Mouse (Mus musculus) 3T3-L1 (cell line): ENCODE results near the gene Mtf2.
"Not testable (repeated sequence)": the region's sequence is repeated elsewhere in the genome, so short reads cannot be mapped to it uniquely, and the experiment has no call there.

Source experiments
- DNase-seq: peaks from one replicate; pipeline ENCODE4 v3.0.0-alpha.2; 2015; ENCODE audit warnings: low read depth, low spot score

Gene Mtf2

DNA sequence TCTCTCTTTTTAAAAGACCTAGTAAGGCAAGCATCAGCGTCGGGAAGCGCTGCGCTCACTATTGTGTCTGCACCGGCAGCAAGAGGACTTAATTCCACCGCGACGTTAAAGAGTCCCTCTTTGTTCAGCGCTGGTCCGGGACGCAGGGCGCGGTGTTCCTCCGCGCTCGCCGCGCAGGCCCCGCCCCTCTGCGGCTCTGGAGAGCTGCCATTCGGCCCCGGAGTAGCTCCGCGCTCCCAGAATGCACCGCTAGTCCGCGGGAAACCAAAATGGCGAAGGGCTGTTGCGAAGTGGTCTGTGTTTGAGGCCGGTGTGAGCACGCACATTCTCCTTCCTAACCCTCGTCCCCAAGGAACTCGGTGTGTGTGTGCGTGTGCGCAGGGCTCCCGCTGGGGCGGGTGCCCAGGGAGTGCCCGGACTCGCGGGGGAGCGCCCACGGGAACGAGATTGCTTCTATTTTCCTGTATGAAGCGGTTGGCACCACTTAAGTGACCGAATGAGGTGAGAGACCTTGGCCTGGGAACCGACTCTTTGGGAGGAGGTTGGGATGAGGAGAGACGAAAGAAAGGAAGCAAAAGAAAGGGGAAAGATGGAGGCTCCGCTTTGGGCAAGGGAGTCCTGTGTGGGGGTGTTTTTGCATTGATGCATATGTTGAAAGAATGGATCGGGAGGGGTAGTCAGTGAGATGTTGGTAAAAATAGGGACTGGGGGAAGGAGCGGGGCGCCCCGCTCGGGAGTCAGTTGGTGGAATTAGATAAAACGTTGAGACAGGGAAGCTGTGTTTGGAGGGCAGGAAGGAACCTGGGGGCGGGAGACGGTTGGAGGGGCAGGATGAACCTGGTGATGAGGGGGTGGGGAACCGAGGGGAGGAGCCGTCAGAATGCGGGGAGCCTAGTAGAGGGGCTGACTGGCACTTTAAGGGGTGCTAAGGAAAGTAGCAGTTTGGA is at the start of gene Mtf2:
Gene Mtf2 (plus strand): TSS at position 210 of the 947 bp plus-strand sequence.
- DNase-seq: peak; percentile 95

DNA sequence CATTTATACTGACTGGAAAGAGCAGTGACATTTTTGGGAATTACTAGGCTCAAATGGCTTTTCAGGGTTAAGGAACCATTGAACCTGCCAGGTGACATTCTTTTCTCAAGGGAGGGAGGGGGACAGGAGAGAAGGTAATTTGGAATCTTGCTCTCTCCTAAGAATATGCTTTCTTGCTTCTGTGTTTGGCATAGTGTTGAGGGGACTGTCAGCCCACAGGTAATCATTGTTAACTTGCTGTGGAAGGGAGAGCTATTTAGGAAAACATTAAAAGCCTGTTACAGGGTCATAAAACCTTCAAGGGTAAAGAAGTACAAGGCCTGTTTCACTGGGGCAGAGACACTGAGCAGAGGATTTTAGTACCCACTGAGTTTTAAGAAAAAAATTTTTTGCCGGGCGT is 48.2 kb upstream of the Mtf2 start:
- no peak for DNase-seq

DNA sequence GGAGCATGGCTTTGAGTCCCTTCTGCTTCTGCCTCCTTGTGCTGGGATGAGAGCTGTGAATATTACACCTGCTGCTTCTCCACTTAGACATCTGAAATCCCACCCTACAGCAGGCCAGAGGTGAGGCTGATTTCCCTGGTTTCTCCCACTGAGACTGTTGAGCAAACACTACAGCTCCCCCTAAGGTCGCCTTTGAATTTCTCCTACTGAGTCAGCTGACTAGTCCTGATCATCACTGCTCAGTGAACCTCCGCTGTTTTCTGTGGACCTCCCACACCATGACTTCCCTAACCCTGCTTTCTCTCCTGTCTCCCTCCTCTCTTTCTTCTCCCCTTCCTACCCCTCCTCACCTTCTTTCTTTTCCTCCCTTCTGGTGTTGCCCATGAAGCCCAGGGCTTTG is 46.1 kb upstream of the Mtf2 start:
- DNase-seq: no peak

DNA sequence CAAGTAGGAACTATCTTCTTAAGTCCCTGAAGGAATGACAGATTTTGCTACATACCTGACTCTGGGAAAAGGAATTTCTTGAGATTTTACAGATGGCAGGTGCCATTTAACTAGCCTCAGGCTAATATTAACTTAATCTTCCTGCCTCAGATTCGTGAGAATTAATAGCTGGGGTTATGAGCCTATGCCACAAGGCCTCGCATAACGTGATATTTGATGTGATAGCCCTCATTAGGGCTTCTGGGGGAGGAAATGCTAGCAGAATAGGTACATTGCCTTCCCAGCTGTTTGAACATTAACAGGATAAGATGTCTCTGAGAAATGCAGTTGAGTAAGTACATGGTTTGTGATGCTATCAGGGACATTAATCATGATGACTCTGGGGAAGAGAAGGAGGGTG is 44.1 kb upstream of the Mtf2 start:
- no peak for DNase-seq

DNA sequence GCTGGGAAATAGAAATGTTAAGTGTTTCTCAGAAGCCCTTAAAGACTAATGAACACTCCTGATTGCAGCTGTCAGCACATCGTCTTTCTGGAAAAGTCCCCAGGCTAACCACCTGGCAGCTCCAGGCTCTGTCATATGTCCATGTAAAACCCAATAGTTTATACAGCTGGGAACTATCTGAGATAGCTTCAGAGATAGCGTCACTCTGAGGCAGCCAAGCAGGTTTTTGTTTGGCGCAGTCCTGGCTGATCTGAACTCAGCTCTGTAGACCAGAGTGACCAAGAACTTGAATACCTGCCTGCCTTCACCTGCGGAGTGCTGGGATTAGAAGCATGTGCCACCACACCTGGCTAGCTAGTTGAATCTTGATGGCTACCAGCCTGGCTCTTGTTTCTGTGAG is 37.2 kb upstream of the Mtf2 start:
- DNase-seq: no peak

DNA sequence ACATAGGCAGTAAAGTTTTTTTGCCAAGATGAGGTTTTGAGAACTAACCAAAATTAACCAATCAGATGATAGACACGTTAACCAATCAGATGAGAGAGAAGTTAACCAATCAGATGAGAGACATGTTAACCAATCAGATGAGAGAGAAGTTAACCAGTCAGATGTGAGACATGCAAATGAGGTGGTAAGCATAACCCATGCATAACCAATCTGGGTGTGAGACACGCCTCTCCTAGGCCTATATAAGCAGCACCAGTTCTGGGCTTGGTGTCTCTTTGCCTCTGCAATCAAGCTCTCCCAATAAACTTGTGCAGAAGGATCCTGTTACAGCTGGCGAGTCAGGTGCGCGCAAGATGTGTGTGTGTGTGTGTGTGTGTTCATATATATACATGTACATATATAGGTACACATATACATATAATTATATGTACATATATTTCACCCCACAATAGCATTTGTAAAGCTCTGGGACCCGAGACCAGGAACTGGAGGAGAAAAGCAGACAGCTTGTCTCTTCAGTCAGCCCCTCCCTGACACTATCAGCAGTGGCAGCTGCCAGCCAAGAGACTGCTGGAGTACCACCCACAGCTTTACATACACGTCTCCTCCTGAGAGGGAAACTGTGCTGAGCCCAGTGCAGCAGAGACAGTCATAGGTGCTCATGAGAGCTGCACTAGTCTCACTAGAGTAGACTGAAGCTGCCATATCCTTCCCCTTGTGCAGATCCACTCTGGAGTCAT is 36.5 kb upstream of the Mtf2 start:
- not testable (repeated sequence) for DNase-seq

DNA sequence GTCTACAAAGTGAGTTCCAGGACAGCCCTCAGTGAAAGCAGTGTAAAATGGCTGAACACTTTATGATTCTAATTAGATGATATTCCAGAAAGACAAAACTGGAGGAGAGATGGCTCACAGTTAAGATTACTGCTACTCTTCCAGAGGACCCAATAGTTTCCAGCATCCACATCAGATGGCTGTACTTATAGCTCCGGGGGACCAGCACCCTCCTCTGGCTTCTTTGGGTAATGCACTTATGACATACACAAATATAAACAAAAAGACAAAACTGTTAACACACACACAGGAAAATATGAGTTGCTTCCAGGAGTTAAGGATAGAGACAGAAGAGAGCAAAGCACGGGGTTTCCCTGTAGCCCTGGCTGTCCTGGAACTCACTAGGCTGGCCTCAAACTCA is 35.5 kb upstream of the Mtf2 start:
- DNase-seq: peak; percentile 69

DNA sequence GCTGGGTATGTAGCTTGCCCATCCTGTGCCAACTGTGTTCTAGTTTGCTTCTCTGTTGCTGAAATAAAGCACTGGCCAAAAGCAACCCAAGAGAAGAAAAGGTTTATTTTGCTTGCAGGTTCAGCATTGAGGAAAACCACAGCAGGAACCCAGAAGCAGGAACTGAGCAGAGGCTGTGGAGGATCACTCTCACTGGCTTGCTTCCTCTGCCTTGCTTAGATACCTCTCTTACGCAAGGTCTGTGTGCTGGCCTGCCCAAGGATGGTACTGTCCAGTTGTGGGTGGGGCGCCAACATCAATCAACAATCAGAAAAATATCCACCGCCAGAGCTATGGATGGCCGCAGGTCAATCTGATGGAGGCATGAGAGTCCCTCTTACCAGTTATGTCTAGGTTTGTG is 34.2 kb upstream of the Mtf2 start:
- no peak for DNase-seq

DNA sequence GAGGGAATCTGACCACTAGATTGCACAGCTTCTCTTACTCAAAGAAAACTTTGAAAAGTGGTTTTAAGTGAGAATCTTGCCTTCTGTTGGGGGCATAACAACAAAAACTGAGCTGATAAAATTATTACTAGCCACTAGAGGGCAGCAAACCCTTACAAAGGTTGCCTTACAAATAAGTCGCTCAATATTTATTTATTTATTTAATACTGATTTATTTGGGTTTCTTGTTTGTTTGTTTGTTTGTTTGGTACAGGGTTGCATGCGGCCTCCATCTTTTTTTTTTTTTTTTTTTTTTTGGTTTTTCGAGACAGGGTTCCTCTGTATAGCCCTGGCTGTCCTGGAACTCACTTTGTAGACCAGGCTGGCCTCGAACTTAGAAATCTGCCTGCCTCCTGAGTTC is 31.3 kb upstream of the Mtf2 start:
- peak; percentile 84 for DNase-seq

DNA sequence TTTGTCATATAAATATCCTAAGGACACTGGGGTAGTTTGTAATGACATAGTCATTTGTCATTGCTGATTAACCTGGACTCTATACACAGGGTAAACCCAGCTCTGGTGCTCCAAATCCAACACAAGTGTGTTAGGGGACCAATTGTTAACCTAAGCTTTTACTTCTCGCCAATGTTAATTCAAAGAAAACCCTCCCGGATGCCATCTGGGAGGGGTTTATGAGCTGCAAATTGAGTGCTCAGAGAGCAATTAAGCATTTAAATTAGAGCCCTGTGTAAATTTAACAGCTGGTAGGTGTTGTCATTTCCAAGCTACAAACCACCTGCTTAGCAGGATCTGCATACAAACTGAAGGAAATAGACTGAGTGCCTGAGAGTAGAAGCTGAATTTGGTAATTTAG is 30.0 kb upstream of the Mtf2 start:
- DNase-seq: no peak

DNA sequence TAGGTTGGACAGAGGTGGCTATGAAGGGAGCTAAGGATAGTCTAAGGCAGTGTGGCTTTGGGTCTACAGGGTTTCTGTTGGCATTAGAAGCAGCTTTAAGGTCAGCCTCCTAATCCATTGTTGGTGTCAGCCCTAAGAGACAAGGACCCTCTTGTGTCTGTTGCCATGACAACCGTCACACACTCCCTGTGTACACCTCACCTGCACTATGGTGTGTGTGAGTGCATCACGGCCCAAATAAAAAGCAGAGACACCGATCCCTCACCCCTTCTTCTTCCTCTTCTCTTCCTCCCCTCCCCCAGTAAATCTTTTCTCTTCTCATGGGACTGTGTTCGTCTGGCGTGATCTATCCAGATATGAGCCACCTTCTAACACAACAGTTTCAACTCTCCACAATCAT is 23.4 kb upstream of the Mtf2 start:
- DNase-seq: no peak

DNA sequence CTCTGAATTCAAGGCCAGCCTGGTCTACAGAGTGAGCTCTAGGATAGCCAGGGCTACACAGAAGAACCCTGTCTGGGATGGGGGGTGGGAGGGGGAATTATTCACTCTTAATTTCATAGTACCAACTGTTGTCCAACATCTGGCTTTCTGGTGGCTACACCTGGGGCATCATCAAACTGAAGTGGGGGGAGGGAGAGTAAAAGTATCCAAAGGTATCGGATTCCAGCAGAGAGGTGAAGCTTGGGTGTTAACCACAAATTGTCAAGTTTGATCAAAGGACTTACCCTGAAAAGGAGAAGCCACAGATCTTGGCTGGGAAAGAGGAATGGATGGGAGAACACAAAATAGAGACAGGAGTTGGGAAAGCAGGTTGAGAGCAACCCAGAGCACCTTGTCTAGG is 21.6 kb upstream of the Mtf2 start:
- no peak for DNase-seq

DNA sequence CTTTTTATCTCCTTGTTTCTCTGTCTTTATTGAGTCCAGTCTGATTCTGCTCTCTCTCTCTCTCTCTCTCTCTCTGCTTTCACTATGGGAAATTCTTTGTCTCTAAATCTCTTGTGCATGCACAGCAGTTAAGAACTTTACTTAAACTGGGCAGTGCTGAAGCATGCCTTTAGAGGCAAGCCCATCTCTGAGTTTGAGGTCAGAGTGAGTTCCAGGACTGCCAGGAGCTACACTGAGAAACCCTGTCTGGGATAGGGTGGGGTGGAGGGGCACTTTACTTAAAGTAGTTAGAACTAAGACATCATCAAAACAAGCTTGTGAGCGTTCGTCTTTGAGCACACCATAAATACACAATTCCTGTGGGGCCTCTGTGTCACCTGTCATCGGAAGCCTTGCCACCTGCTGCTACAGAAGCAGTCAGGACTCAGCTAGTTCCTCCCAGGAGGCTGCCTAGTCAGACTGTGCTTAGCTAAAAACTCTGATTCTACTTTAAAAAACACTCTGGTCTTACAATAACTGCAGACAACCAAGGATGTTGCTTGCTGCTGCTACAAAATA is 15.7 kb upstream of the Mtf2 start:
- no peak for DNase-seq

DNA sequence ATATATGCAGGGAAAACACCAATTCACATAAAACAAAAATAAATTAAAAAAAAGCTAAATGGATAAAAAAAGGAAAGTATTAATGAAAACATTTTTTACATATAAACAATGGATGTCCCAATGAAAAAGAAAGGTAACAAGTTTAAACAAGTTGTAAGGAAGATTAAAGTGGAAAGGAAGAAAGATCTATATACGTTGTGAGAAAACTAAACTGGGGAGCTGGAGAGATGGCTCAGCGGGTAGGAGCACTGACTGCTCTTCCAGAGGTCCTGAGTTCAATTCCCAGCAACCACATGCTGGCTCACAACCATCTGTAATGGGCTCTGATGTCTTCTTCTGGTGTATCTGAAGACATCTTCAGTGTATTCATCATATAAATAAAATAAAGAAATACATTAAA is 14.4 kb upstream of the Mtf2 start:
- no peak for DNase-seq

DNA sequence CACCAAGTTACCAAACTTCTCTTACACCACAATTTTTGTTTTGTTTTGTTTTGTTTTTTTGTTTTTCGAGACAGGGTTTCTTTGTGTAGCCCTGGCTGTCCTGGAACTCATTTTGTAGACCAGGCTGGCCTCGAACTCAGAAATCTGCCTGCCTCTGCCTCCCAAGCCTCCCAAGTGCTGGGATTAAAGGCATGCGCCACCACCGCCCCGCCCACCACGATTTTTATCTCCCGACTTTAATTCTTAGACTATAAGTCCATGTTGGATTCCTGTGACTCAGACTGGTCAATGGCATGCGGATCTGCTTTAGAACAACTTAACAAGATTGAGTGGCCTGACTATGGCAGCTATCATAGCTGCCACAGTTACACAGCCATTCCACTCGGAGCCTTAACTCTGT is 13.7 kb upstream of the Mtf2 start:
- not testable (repeated sequence) for DNase-seq

DNA sequence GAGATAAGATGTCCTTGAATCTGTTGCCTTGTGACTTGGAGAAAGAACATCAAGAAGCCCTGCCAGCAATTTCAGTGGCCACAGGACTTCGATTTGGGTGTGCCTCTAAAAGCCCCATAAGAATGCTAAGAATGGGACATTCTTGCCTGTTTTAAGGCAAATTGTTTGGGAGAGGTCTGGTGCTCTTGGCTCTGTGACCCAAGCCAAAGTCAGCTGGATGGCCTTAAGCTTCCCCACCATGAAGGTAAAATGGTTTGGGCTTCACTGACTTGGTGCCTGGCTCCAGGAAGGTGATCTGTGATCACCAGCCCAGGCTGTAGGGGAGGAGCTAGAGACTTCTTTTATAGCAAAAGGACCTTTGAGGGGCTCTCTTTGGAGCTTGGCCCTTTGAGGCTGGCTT is 13.3 kb upstream of the Mtf2 start:
- DNase-seq: no peak

DNA sequence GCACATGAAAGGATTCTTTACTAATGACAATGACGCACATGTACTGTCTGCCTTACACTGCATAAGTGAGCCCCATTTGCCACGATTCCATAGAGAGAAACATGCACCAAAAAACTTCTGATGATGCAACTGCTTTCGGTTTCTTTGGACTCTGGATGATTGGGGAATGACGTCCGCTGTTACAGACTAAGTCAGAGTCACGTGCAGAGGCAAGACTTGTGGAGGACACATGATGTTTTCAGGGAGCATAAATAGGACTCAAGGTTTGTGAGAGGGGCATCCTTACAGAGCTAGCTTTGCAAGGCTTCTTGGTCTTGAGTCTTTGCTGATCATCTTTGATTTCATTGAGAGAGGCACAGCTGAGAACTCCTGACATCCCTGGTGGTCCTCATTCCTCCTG is 11.9 kb upstream of the Mtf2 start:
- no peak for DNase-seq

DNA sequence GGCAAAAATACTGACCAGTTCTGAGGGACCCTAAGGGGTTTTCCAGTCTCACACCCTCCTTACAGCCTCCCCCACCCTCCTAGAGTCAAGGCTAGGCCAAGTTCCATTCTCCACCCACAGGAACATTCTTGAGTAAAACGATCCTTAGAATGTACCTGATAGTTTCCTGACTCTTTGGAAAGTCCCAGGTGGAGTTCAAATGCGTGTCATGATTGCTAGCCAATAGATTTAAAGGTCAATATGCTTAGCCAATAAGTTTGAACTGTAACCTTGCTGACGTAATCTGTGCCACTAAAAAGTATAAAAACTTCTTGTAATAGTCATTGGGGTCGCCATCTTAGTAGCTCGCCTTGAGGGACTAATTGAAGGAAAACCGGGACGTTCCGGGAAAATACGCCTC is 5.1 kb upstream of the Mtf2 start:
- DNase-seq: no peak

DNA sequence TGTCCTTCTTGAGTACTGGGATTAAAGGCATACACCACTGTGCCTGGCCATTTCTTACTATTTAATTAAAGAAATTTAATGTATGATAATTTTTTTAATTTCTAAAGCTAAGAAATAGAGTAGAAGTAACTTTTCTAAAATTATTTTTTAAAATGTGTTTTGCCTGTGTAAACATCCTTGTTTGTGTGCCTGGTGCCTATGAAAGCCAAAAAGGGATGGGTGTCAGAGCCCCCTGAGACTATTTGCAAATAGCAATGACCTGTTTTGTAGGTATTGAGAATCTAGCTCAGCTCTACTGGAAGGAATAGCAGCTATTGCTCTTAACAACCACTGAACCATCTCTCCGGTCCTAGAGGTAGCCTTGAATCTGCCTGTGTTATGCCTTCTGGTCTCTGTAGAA is 6.8 kb downstream of the Mtf2 start:
- DNase-seq: no peak

DNA sequence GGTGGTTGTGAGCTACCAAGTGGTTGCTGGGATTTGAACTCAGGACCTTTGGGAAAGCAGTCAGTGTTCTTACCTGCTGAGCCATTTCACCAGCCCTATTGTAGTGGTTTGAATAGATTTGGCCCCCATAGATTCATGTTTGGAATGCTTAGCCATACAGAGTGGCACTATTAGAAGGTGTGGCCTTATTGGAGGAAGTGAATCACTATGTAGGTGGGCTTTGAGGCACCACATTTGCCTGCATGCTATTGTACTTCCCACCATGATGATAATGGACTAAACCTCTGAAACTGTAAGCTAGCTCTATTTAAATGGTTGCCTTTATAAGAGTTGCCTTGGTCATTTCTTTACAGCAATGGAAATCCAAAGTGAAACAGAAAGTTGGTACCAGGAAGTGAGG is 10.8 kb downstream of the Mtf2 start:
- DNase-seq: no peak

DNA sequence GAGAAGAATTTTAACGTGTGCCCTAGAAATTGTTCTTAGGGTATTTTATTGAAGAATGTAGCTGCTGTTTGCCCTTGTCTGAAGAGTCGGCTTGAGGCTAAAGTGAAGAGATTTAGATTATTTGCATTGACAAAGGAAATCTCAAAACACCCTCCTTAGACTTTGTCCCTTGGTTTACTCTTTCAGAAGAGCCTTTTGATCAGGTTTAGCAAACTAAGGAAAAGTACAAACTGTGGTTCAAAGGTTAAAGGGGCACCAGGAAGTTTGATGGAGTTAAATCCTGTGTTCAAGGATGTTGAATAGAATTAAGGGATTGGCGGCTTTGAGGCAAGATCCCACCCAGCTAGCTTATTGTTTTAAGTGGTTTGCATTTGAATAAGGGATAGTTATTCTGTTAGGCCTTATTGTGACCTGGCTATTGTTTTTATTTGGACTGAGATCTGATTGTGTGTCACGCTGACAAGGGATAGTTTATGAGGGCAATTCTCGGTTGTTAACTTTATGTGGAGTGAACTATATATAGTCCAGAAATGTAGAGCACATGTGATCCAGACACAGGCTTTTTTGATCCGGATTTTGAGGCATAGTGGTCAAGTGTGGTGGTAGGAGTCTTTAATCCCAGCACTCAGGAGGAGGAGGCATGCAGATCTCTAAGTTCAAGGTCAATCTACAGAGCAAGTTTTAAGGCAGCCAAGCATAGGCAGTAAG is 11.5 kb downstream of the Mtf2 start:
- no peak for DNase-seq

DNA sequence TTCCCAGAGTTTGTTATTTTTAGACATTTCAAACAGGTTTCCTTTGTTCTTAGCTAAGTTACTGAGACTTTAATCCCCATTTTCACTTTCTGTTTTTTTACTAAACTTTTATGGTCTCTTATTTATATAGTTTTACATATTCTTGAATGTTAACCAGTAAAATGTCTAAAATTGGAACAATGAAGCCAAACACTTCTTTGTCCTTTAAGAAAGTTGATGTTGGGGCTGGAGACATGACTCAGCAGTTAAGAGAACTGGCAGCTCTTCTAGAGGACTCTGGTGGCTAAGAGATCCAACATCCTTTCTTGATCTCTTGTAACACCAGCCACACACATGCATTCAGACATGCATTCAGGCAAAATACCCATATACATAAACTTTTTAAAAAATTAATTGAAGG is 14.1 kb downstream of the Mtf2 start:
- DNase-seq: peak; percentile 64
